Mouse (Mus musculus): Measurements from ENCODE around the gene Plcl2.
"Not testable (repeated sequence)": the region's sequence is repeated elsewhere in the genome, so short reads cannot be mapped to it uniquely, and the experiment has no call there.

Gene Plcl2

GRCm38 (mm10) chr17:50500806-50501205 is 8.4 kb upstream of the Plcl2 start:
- DNase-seq, result no peak

- no peak for DNase-seq
Measured at GRCm38 (mm10) chr17:50503075-50503474, 6.1 kb upstream of the Plcl2 start.

GRCm38 (mm10) chr17:50504070-50504846 is 4.9 kb upstream of the Plcl2 start:
- DNase-seq, result no peak

- DNase-seq, result no peak
Measured at GRCm38 (mm10) chr17:50505910-50506634, 3.1 kb upstream of the Plcl2 start.

GRCm38 (mm10) chr17:50506861-50507321 is 2.3 kb upstream of the Plcl2 start:
- peak; percentile 64 to 68 for DNase-seq

- DNase-seq, result peak; percentile 36 to 38
Measured at GRCm38 (mm10) chr17:50508055-50508774, 988 bp upstream of the Plcl2 start.

GRCm38 (mm10) chr17:50508775-50509250 is 390 bp upstream of the Plcl2 start:
- peak; percentile 90 to 92 for DNase-seq

GRCm38 (mm10) chr17:50510279-50510678 is 1.1 kb downstream of the Plcl2 start:
- DNase-seq, result no peak

GRCm38 (mm10) chr17:50510741-50511140 is 1.5 kb downstream of the Plcl2 start:
- peak in 1 of 2 experiments; percentile 14 for DNase-seq

- DNase-seq, result no peak
Measured at GRCm38 (mm10) chr17:50512222-50512621, 3.0 kb downstream of the Plcl2 start.

- DNase-seq, result no peak
Measured at GRCm38 (mm10) chr17:50512841-50513240, 3.6 kb downstream of the Plcl2 start.

- DNase-seq, result no peak
Measured at GRCm38 (mm10) chr17:50513376-50513775, 4.2 kb downstream of the Plcl2 start.

GRCm38 (mm10) chr17:50514012-50514411 is 4.8 kb downstream of the Plcl2 start:
- DNase-seq, result no peak

GRCm38 (mm10) chr17:50515926-50516325 is 6.7 kb downstream of the Plcl2 start:
- no peak for DNase-seq

GRCm38 (mm10) chr17:50517781-50518415 is 8.7 kb downstream of the Plcl2 start:
- DNase-seq, result no peak

GRCm38 (mm10) chr17:50519588-50519987 is 10.4 kb downstream of the Plcl2 start:
- DNase-seq, result peak; percentile 41 to 48

GRCm38 (mm10) chr17:50522473-50523083 is 13.4 kb downstream of the Plcl2 start:
- no peak for DNase-seq

GRCm38 (mm10) chr17:50524970-50525369 is 15.8 kb downstream of the Plcl2 start:
- no peak for DNase-seq

- no peak for DNase-seq
Measured at GRCm38 (mm10) chr17:50525821-50526220, 16.6 kb downstream of the Plcl2 start.

GRCm38 (mm10) chr17:50530089-50530488 is 20.9 kb downstream of the Plcl2 start:
- DNase-seq, result no peak

- not testable (repeated sequence) for DNase-seq
Measured at GRCm38 (mm10) chr17:50534889-50535288, 25.7 kb downstream of the Plcl2 start.
